Mouse (Mus musculus) gastrocnemius, adult 2 months (tissue): Measurements from ENCODE around the gene Ints3. TPM values are rescaled to one million over a fixed set of nuclear protein-coding genes. Genes with fewer than 3 reads are reported as not detected.

Experiments
- DNase-seq: peaks from one replicate; pipeline ENCODE4 v3.0.0; 2022
- H3K27ac ChIP-seq: fragments of 200-600 bp; 2 replicates; pipeline ENCODE4 v1.8.1; 2022; ENCODE audit warnings: mild to moderate bottlenecking
- H3K4me3 ChIP-seq: fragments of 200-600 bp; 2 replicates; pipeline ENCODE4 v1.8.1; 2022; ENCODE audit warnings: mild to moderate bottlenecking, moderate library complexity
- CTCF ChIP-seq: fragments of 200-600 bp; IDR thresholded peaks from 2 replicates; pipeline ENCODE4 v1.8.1; 2022; ENCODE audit warnings: antibody characterized with exemption, mild to moderate bottlenecking, moderate library complexity
- intact Hi-C: fragments of 180-260 bp; cut with DNase I; formaldehyde crosslinking; loops from one replicate; pipeline ENCODE4 v1.15.1; 2025
- total RNA-seq, 2 experiments: library from RNA; stranded (reverse); gene quantifications; 2 replicates each; pipeline ENCODE4 v1.2.3; 2021

Gene Ints3
- total RNA-seq, 2 experiments from 2014 or later = 14.0 to 17.2 TPM

GRCm38 (mm10) chr3:90434073-90434730, 780 bp upstream of the Ints3 start:
- intact Hi-C loops = loop anchor here (5.0 kb wide), 1 partner anchor 33 kb away; the partner anchor contains the start of gene Npr1
- H3K4me3 ChIP-seq = peak overlapping the region; percentile 96
- DNase-seq = no peak
- H3K27ac ChIP-seq = peak overlapping the region; percentile 98
- TF ChIP-seq CTCF = no peak

- no peak for TF ChIP-seq CTCF
- intact Hi-C loops = loop anchor here (5.0 kb wide), 1 partner anchor 34 kb away; the partner anchor contains the start of gene Npr1
- DNase-seq = no peak
- Histone ChIP-seq H3K27ac (peak overlapping the region; percentile 98), H3K4me3 (peak overlapping the region; percentile 96)
These were observed 607 bp downstream of the Ints3 start for GRCm38 (mm10) chr3:90432811-90433219.

DNA sequence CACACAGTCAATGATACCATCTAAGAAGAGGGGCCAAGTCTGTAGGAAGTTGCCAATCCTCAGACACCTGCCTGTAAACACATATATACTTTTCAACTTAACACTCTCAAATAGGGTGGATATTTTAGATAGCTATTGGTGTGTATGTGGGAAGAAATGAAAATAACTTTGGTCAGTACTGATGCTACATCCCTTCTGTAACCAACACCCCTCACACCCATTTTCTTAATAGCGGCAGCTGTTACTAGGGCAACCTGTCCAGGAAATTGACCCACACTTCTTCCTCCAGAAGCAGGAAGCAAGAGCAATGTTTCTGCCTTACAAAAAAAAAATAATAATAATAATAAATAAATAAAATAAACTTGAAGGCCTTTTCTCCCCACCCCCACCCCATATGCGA, 1.1 kb downstream of the Ints3 start:
- intact Hi-C loops = loop anchor here (5.0 kb wide), 1 partner anchor 35 kb away; the partner anchor contains the start of gene Npr1
- no peak for TF ChIP-seq CTCF
- Histone ChIP-seq H3K27ac (peak overlapping the region; percentile 98), H3K4me3 (peak overlapping the region; percentile 96)
- DNase-seq = no peak

GRCm38 (mm10) chr3:90429576-90429975, 3.8 kb downstream of the Ints3 start:
- intact Hi-C loops = no loop called here
- TF ChIP-seq CTCF = no peak
- DNase-seq = no peak
- H3K4me3 ChIP-seq = no peak overlapping the region
- H3K27ac ChIP-seq = peak overlapping the region; percentile 28; the same call in 1 of the 2 replicates

DNA sequence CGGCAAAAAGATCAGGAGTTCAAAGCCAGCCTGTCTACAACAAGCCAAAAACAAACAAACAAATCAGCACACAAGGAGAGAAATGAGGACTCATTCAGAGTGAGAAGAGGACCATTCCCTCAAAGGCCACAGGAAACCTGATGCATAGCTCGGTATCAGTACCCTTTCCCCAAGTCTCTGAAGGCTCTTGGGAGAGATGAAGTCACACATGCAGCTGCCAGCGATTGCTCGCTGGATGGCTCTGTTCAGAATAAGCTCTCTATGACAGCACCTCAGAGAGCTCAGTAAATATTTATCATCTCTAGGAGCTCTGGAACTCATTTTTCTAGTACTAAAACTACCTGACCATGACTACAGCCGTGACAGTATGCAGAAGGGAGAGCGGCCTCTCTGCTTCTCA, 5.2 kb downstream of the Ints3 start:
- DNase-seq = peak; percentile 50
- Histone ChIP-seq H3K4me3 (no peak overlapping the region), H3K27ac (peak overlapping the region; percentile 62)
- no peak for TF ChIP-seq CTCF
- intact Hi-C loops = no loop called here

DNA sequence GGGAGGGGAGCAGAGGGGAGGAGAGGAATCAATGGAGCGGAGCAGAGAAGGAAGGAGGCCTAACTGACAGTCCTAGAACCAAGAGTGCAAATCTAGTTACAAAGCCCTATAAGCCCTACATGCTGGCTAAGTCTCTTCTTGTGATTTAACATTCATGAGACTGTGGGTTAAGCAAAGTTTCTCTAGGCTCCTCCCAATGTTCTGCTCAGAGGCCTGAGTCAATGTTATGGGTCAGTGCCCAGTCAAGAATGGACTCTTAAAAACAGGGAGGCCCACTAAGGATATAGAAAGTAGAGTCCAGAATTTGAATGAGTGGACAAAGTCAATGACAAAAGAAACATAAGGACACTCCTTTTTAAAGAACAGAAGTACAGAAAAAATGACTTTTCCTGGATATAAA, 5.8 kb downstream of the Ints3 start:
- intact Hi-C loops = no loop called here
- no peak overlapping the region for H3K4me3 ChIP-seq
- no peak for DNase-seq
- TF ChIP-seq CTCF = no peak
- H3K27ac ChIP-seq = peak overlapping the region; percentile 62

- Histone ChIP-seq H3K4me3 (no peak overlapping the region), H3K27ac (no peak overlapping the region)
- intact Hi-C loops = no loop called here
- DNase-seq = no peak
- TF ChIP-seq CTCF = no peak
These were observed 7.9 kb downstream of the Ints3 start for GRCm38 (mm10) chr3:90425499-90425898.

- no peak for TF ChIP-seq CTCF
- DNase-seq = no peak
- H3K27ac ChIP-seq = no peak overlapping the region
- no peak overlapping the region for H3K4me3 ChIP-seq
- intact Hi-C loops = no loop called here
These were observed 9.9 kb downstream of the Ints3 start for GRCm38 (mm10) chr3:90423549-90423948.

GRCm38 (mm10) chr3:90420696-90421095, 12.7 kb downstream of the Ints3 start:
- TF ChIP-seq CTCF = no peak
- peak overlapping the region; percentile 31 for H3K27ac ChIP-seq
- intact Hi-C loops = no loop called here
- H3K4me3 ChIP-seq = no peak overlapping the region
- no peak for DNase-seq

GRCm38 (mm10) chr3:90413011-90413396, 20.4 kb downstream of the Ints3 start:
- Histone ChIP-seq H3K27ac (peak overlapping the region; percentile 64), H3K4me3 (no peak overlapping the region)
- TF ChIP-seq CTCF = no peak
- DNase-seq = no peak
- intact Hi-C loops = loop anchor here (5.0 kb wide), 1 partner anchor 239 kb away; the partner anchor contains the start of gene S100a7a

DNA sequence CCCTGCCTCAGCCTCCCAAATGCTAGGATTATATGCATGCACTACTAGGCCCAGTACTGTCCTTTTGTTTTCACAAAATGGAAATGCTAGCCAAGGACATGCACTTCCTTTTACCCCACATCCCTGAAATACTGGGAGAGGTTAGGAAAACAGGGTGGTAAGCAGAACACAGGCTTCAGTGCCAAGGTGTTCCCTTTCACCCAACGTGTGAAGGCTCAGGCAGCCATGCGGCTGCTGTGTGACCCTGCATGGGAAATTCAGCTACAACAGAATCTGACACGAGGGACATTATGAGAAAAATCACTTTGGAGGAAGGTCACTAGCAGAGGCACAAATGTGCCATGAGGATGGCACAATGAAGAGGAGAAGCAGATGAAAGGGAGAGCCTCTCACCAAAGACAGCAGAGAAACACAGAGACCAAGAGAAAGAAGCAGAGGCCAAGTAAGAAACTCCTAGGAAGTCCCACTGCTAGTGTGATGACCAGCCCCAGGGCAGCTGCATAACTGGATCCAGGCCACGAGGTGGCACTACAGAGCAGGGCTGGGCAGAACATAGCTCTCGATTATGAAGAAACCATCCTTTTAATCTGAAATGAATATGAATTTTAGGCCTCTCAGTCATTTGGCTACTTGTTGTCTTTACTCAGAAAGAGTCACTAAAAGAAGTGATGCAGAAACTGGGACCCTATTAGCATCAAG, 21.0 kb downstream of the Ints3 start:
- no peak; the same call in 1 of the 2 replicates for TF ChIP-seq CTCF
- DNase-seq = peak; percentile 81
- intact Hi-C loops = loop anchor here (1.0 to 5.0 kb wide), 2 partner anchors 54 to 240 kb away; partner anchors contain the start of gene S100a7a
- Histone ChIP-seq H3K4me3 (no peak overlapping the region), H3K27ac (peak overlapping the region; percentile 64)

- H3K27ac ChIP-seq = no peak overlapping the region
- no peak for TF ChIP-seq CTCF
- intact Hi-C loops = no loop called here
- no peak for DNase-seq
- no peak overlapping the region for H3K4me3 ChIP-seq
These were observed 24.7 kb downstream of the Ints3 start for GRCm38 (mm10) chr3:90408721-90409120.

GRCm38 (mm10) chr3:90406414-90406813, 27.0 kb downstream of the Ints3 start:
- no peak for DNase-seq
- intact Hi-C loops = no loop called here
- no peak overlapping the region for H3K4me3 ChIP-seq
- TF ChIP-seq CTCF = no peak
- H3K27ac ChIP-seq = no peak overlapping the region; the same call in 1 of the 2 replicates

DNA sequence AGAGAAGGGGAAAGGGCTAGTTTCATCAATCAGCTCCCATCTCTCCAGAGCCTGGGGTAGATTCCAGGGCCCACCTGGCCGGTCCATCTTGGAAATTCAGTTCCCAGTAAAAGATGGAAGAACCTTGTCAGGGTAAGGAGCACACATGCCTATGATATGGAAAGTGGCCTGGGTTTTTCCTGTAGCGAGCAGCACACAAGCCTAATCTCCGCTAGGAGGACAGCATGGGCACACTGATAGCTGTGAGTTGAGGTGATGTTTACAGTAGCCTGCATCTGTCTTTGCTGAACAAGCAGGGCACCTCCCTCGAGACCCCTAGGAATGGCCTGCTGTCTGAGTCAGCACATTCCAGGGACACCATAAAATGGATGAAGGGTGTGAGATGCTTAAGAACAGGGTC, 28.8 kb downstream of the Ints3 start:
- no peak for DNase-seq
- Histone ChIP-seq H3K4me3 (no peak overlapping the region), H3K27ac (no peak overlapping the region)
- intact Hi-C loops = no loop called here
- no peak for TF ChIP-seq CTCF
